Mouse (Mus musculus): ENCODE data around the gene Gm49337.
A peak's percentile ranks its signal among the peaks of the same experiment; 100 is the strongest.

Gm49337 gene

GRCm38 (mm10) chr4:116329256-116329655, 156.1 kb downstream of the Gm49337 start:
- DNase-seq (ENCODE audit: low read depth, low spot score), result no peak

GRCm38 (mm10) chr4:116336294-116336693, 163.1 kb downstream of the Gm49337 start:
- no peak for DNase-seq (ENCODE audit: low read depth, low spot score)

- peak; percentile 3 for DNase-seq (ENCODE audit: low read depth, low spot score)
These were observed 168.9 kb downstream of the Gm49337 start for GRCm38 (mm10) chr4:116342119-116342518.
